Mouse (Mus musculus): ENCODE measurements at regions not wholly inside any gene's neighbourhood (a gene's known extent, or its start where the extent isn't known, plus 50 kb on each side); places are given as distances from the start of the nearest gene placed in this dataset.
"Not testable (repeated sequence)": the region's sequence is repeated elsewhere in the genome, so short reads cannot be mapped to it uniquely, and the experiment has no call there.

- POLR2A ChIA-PET = no interaction called here
- CTCF ChIA-PET = no interaction called here
Measured at GRCm38 (mm10) chr2:63580489-63581139, 396.5 kb upstream of the Kcnh7 start.

DNA sequence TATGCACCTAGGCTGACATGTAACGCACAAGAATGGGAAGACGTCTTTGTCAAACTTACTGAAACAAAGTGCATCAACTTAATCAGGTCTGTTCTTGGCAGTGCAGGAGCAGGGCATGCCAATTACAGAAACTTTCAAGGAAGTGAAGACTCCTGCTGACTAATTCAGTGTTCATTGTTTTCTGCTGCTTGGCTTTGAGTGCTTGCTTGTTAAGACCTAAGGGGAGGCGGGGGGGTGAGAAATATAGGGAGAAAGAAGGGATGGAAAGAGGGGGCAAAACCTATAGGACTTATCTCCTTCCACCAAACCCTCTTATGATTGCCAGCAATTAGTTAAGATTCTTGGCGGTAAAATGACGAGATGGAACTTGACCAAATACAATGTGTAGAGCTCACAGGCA lies 391.1 kb upstream of the Kcnh7 start:
- ChIA-PET POLR2A (no interaction called here), CTCF (no interaction called here)

DNA sequence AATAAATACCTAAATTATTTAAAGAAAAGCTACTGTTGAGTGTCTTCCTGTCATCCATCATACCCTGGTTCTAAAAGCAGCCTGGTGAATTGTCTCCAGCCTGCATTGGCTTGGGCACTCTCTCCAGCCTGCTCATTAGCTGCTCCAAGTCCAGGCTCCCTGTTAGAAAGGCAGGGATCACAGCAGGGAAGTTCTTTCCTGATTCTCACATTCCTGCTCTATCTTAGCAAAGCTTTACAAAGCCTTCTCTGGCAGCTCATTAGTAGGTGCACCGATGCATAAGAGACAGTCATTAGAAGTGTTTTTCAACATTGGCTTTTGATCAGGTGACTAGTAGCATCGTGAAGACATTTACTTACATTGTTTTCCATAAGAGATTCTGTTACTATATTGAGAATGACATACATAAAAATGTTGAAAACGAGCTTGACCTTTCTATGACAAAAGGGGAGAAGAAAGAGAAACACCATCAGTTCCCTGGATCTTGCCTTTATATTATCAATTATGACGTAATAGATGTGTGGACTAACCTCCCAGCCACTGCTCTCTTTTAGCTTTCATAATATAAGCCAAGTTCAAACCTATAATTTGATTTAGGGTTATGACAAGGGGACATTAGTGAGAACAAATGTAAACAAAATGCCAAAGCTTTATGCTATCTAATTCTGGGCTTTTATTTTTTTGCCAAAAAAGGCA lies 390.1 kb upstream of the Kcnh7 start:
- ChIA-PET POLR2A (no interaction called here), CTCF (no interaction called here)

DNA sequence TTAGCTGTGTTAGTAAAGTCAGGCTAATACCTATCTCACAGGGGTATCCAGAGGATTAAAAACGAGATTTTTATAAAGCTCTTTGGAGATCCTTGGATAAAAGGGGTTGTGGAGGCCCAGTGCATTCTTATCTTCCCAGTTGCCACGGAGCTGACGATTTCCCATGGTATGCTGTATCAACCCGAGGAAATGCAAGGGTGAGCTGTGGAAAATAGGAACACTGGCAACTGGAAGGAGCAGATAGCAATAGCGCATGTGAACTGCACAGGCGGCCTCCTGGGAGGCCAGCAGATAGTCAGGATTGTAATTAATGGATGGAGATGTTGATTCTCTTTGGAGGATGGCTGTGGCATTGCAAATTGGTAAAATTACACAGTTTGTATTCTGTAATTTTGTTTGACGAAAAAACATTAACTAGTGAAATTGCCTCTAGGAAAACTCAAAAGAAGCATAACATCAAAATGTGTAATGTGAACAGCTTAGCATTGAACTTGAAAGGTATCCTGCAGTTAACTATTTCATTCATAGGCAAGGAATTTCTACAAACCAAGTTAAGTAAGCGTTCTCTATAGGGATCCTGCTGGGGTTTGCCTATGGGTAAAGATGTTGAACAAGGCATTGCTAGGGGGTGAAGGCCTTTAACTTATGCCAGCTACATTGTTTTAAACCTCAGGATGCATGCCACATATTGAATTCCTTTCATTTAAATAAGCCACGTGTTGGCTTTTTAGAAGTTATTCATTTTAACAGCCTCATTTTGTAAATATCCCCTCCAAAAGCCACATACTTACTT lies 389.1 kb upstream of the Kcnh7 start:
- ChIA-PET POLR2A (no interaction called here), CTCF (no interaction called here)

- ChIA-PET POLR2A (no interaction called here), CTCF (no interaction called here)
Measured at GRCm38 (mm10) chr2:63556858-63557419, 372.9 kb upstream of the Kcnh7 start.

- CTCF ChIA-PET, POLR2A ChIA-PET: not testable (repeated sequence)
Measured at GRCm38 (mm10) chr2:63541836-63542235, 357.7 kb upstream of the Kcnh7 start.

GRCm38 (mm10) chr2:63518534-63518933 lies 334.4 kb upstream of the Kcnh7 start:
- POLR2A ChIA-PET = no interaction called here
- CTCF ChIA-PET = no interaction called here

- CTCF ChIA-PET = no interaction called here
- POLR2A ChIA-PET = no interaction called here
Measured at GRCm38 (mm10) chr2:63513554-63514226, 329.6 kb upstream of the Kcnh7 start.

- ChIA-PET CTCF (no interaction called here), POLR2A (no interaction called here)
Measured at GRCm38 (mm10) chr2:63503939-63504338, 319.9 kb upstream of the Kcnh7 start.

DNA sequence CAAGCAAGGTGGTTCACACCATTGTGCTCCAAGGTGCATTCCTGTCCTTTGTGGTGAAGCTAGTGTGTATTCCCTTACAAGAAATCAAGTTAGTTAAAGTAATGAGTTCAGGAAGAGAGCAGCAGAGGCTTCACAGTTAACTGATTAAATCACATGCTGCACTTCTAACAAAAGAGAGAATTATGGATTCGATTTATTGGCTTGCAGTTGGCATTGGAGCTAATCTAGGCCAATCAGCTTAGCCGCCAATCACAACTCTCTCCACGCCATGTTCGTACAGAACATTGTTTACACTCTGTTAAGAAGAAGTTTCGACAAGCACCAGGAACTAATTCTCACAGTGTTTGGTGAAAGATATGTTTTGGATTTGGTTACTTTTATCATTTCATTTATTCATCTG lies 292.3 kb upstream of the Kcnh7 start:
- ChIA-PET POLR2A (interaction anchor here in 1 of 4 experiments (0.7 kb wide), 1 partner anchor 449 kb away, joined by 6 read pairs; no protein-coding TSS in a partner anchor), CTCF (no interaction called here)

- CTCF ChIA-PET = no interaction called here
- POLR2A ChIA-PET = no interaction called here
Measured at GRCm38 (mm10) chr2:63475255-63475654, 291.2 kb upstream of the Kcnh7 start.

- ChIA-PET CTCF (interaction anchor here in 1 of 4 experiments (0.6 kb wide), 1 partner anchor 1488 kb away, joined by 3 read pairs; no protein-coding TSS in a partner anchor), POLR2A (no interaction called here)
Measured at GRCm38 (mm10) chr2:63473699-63474098, 289.6 kb upstream of the Kcnh7 start.

- ChIA-PET CTCF (interaction anchor here in 1 of 4 experiments (0.6 kb wide), 2 partner anchors 238 to 495 kb away, joined by 3 read pairs; no protein-coding TSS in a partner anchor), POLR2A (no interaction called here)
Measured at GRCm38 (mm10) chr2:63472248-63472647, 288.2 kb upstream of the Kcnh7 start.

- CTCF ChIA-PET = no interaction called here
- POLR2A ChIA-PET = no interaction called here
Measured at GRCm38 (mm10) chr2:63459112-63459511, 275.0 kb upstream of the Kcnh7 start.

GRCm38 (mm10) chr2:63454263-63455011 lies 270.4 kb upstream of the Kcnh7 start:
- ChIA-PET CTCF (no interaction called here), POLR2A (no interaction called here)

DNA sequence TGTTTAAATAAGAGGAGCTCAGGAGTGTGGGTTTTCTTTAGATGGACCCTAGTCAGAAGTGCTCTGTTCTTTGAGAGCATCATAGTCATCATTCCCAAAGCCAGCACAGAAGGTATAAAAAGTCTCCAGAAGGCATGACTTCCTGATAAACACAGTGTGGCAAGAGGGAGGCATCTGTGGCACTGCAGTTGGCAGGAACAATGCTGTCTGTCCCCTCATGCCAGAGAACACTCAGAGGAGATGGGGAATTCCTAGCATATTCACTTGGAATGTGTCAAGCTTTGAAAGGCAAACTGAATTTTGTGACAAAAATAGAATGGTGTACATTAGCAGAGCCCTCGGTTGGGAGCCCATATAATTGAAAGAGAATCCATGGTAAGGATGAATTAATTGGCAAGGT lies 268.8 kb upstream of the Kcnh7 start:
- ChIA-PET CTCF (no interaction called here), POLR2A (no interaction called here)

- ChIA-PET CTCF (no interaction called here), POLR2A (no interaction called here)
Measured at GRCm38 (mm10) chr2:63452164-63452563, 268.1 kb upstream of the Kcnh7 start.

GRCm38 (mm10) chr2:63434327-63434726 lies 250.2 kb upstream of the Kcnh7 start:
- CTCF ChIA-PET = no interaction called here

DNA sequence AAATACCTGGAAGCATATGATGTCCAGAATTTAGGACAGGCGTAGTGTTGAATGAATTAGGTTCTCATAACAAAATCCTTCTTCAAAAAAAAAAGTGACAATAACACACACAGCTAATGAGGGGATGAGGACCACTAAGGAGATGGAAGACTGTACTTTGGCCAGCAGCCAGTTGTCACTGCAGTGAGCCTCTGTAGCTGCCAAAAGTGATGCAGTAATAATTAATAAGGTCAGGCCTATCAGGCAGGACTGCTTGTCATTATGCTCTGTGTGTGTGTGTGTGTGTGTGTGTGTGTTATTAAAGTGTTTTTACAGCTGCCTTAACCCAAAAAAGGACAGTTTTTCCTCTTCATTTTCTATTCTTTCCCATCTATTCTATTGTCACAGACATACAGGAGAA lies 221.3 kb upstream of the Kcnh7 start:
- CTCF ChIA-PET = no interaction called here
- POLR2A ChIA-PET = no interaction called here

More at GRCm38 (mm10) chr2:63434327-63434726, 250.2 kb upstream of the Kcnh7 start:
- POLR2A ChIA-PET = no interaction called here
